Mouse (Mus musculus) heart, embryonic 16.5 days (tissue): ENCODE data around the gene Trim47. TPM values are rescaled to one million over a fixed set of nuclear protein-coding genes. Genes with fewer than 3 reads are reported as not detected.

Source experiments
- ATAC-seq: fragments of 200-750 bp; cut with Nextera tagmentation; replicated peaks from 2 replicates; pipeline ENCODE4 v1.8.0; 2017; ENCODE audit warnings: moderate number of reproducible peaks; ENCODE audit not compliant: insufficient read depth, low FRiP score; ENCODE audit errors: extremely low read depth
- H3K27ac ChIP-seq: fragments of 300-500 bp; sonication (generic); 2 replicates; pipeline ENCODE4 v1.5.1; 2014; ENCODE audit warnings: mild to moderate bottlenecking, low read length, control low read depth, moderate library complexity
- H3K27me3 ChIP-seq: fragments of 300-500 bp; sonication (generic); 2 replicates; pipeline ENCODE4 v1.6.1; 2014; ENCODE audit warnings: low read length, mixed read lengths; ENCODE audit not compliant: control insufficient read depth, insufficient read depth
- H3K36me3 ChIP-seq: fragments of 300-500 bp; sonication (generic); 2 replicates; pipeline ENCODE4 v1.6.1; 2014; ENCODE audit not compliant: control insufficient read depth, insufficient read depth
- H3K4me1 ChIP-seq: fragments of 300-500 bp; sonication (generic); 2 replicates; pipeline ENCODE4 v1.6.1; 2014; ENCODE audit warnings: low read length, mixed read lengths; ENCODE audit not compliant: control insufficient read depth, insufficient read depth
- H3K4me2 ChIP-seq: fragments of 300-500 bp; sonication (generic); 2 replicates; pipeline ENCODE4 v1.6.1; 2014; ENCODE audit warnings: low read depth, mild to moderate bottlenecking, control low read depth, low read length
- H3K4me3 ChIP-seq: fragments of 300-500 bp; sonication (generic); 2 replicates; pipeline ENCODE4 v1.5.1; 2014; ENCODE audit warnings: mild to moderate bottlenecking, control low read depth, low read length
- H3K9ac ChIP-seq: fragments of 300-500 bp; sonication (generic); 2 replicates; pipeline ENCODE4 v1.6.1; 2014; ENCODE audit warnings: low read length, control low read depth
- H3K9me3 ChIP-seq: fragments of 300-500 bp; sonication (generic); replicated peaks from 2 replicates; pipeline ENCODE4 v1.6.1; 2016; ENCODE audit warnings: low read length; ENCODE audit not compliant: control insufficient read depth
- WGBS: fragments of 180-500 bp; shearing (Covaris S2); extraction: QIAGEN DNeasy Blood & Tissue Kit; methylation state at CpG from one replicate; pipeline ENCODE4 v1.1.7; 2014; 5-methylcytosine and 5-hydroxymethylcytosine counted together
- polyA plus RNA-seq: library from polyadenylated mRNA; unstranded; fragments of >200 nt; fragmentation: Nextera tagmentation; extraction: Ambion mirVana; gene quantifications from 2 replicates; pipeline ENCODE4 v1.2.1, GENCODE M21; 2015

Trim47 gene
- polyA plus RNA-seq = 79.8 and 89.2 TPM in 2 replicates

GRCm38 (mm10) chr11:116127156-116127980 is at the start of gene Trim47:
Trim47 (minus strand) TSS chr11:116127210.
- no peaks in the 10 kb centered on the region for H3K27me3 ChIP-seq
- H3K9ac ChIP-seq = peak within 1 kb of the TSS; percentile 53
- peak within 1 kb of the TSS; percentile 13; the same call in 1 of the 2 replicates for H3K4me3 ChIP-seq
- 35% methylated on average over 23 of the region's 23 CpGs for WGBS
- H3K27ac ChIP-seq = peak within 1 kb of the TSS; percentile 4; the same call in 1 of the 2 replicates
- peak within 1 kb of the TSS; percentile 39; the same call in 1 of the 2 replicates for H3K4me2 ChIP-seq
- H3K4me1 ChIP-seq = peaks cover 24% of the 10 kb centered on the region
- no peak for ATAC-seq
- peaks cover 15% of the 10 kb centered on the region for H3K36me3 ChIP-seq
- no peaks in the 10 kb centered on the region for H3K9me3 ChIP-seq

GRCm38 (mm10) chr11:116176010-116176409 is 49.0 kb upstream of the Trim47 start:
- Histone ChIP-seq H3K9ac (no peak overlapping the region), H3K27me3 (no peaks in the 10 kb centered on the region), H3K4me2 (no peak overlapping the region), H3K4me1 (no peaks in the 10 kb centered on the region), H3K36me3 (peaks cover 63% of the 10 kb centered on the region), H3K4me3 (no peak overlapping the region), H3K9me3 (no peaks in the 10 kb centered on the region), H3K27ac (no peak overlapping the region)
- no peak for ATAC-seq
- 86% methylated on average over 7 of the region's 7 CpGs for WGBS

GRCm38 (mm10) chr11:116174775-116175448 is 47.9 kb upstream of the Trim47 start:
- no peak for ATAC-seq
- no peak overlapping the region for H3K27ac ChIP-seq
- H3K4me1 ChIP-seq = no peaks in the 10 kb centered on the region
- H3K4me2 ChIP-seq = no peak overlapping the region
- H3K9me3 ChIP-seq = no peaks in the 10 kb centered on the region
- H3K4me3 ChIP-seq = no peak overlapping the region
- peaks cover 53% of the 10 kb centered on the region for H3K36me3 ChIP-seq
- no peaks in the 10 kb centered on the region for H3K27me3 ChIP-seq
- 91% methylated on average over 22 of the region's 22 CpGs for WGBS
- no peak overlapping the region for H3K9ac ChIP-seq

GRCm38 (mm10) chr11:116171959-116172358 is 44.9 kb upstream of the Trim47 start:
- 89% methylated on average over 2 of the region's 2 CpGs for WGBS
- Histone ChIP-seq H3K36me3 (peaks cover 35% of the 10 kb centered on the region), H3K9ac (no peak overlapping the region)

DNA sequence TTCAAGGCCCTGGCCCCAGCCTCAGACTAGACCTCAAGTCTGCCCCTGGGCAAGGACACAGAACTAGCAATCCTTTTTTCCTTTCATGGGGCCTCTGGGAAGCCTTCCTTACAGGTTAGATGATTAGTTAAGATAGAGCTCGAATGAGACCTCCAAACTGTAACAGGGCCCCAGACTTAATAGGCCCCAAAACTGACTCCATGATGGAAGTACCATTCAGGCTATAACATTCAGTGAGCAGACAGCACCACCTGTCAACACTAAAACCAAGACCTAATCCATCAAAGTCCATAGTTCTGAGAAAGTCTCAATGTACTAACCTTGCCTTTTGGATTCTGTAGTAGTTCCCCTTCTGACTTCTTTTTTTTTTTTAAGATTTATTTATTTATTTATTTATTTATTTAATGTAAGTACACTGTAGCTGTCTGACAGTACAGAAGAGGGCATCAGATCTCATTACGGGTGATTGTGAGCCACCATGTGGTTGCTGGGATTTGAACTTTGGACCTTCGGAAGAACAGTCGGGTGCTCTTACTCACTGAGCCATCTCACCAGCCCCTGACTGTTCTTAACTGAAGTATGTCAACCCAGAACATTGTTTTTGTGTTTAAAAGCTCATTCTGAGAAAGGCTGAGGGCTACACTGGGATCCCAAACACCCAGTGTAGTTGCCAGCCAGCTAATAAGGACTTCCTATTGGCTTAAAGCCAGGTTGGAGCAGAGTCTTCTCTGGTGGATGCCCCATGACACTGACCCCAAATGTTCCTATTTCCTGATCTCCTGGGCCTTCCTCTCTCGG is 43.2 kb upstream of the Trim47 start:
- Histone ChIP-seq H3K27ac (no peak overlapping the region), H3K36me3 (peaks cover 31% of the 10 kb centered on the region), H3K9ac (no peak overlapping the region), H3K27me3 (no peaks in the 10 kb centered on the region), H3K4me1 (peaks cover 13% of the 10 kb centered on the region), H3K4me2 (no peak overlapping the region), H3K9me3 (no peaks in the 10 kb centered on the region), H3K4me3 (no peak overlapping the region)
- 81% methylated on average over 5 of the region's 5 CpGs for WGBS
- ATAC-seq = no peak

More at GRCm38 (mm10) chr11:116171959-116172358, 44.9 kb upstream of the Trim47 start:
- peaks cover 2% of the 10 kb centered on the region; the same call in 1 of the 2 replicates for H3K4me1 ChIP-seq
- ATAC-seq = no peak
- no peak overlapping the region for H3K4me3 ChIP-seq
- no peaks in the 10 kb centered on the region for H3K27me3 ChIP-seq
- H3K9me3 ChIP-seq = no peaks in the 10 kb centered on the region
- no peak overlapping the region for H3K27ac ChIP-seq
- H3K4me2 ChIP-seq = no peak overlapping the region

- no peaks in the 10 kb centered on the region for H3K9me3 ChIP-seq
- H3K27me3 ChIP-seq = no peaks in the 10 kb centered on the region
- no peak overlapping the region for H3K4me2 ChIP-seq
- no peak overlapping the region for H3K9ac ChIP-seq
- ATAC-seq = no peak
- H3K4me1 ChIP-seq = peaks cover 13% of the 10 kb centered on the region
- H3K4me3 ChIP-seq = no peak overlapping the region
- 84% methylated on average over 3 of the region's 3 CpGs for WGBS
- no peak overlapping the region for H3K27ac ChIP-seq
- peaks cover 25% of the 10 kb centered on the region for H3K36me3 ChIP-seq
These were observed 42.2 kb upstream of the Trim47 start for GRCm38 (mm10) chr11:116169214-116169613.

DNA sequence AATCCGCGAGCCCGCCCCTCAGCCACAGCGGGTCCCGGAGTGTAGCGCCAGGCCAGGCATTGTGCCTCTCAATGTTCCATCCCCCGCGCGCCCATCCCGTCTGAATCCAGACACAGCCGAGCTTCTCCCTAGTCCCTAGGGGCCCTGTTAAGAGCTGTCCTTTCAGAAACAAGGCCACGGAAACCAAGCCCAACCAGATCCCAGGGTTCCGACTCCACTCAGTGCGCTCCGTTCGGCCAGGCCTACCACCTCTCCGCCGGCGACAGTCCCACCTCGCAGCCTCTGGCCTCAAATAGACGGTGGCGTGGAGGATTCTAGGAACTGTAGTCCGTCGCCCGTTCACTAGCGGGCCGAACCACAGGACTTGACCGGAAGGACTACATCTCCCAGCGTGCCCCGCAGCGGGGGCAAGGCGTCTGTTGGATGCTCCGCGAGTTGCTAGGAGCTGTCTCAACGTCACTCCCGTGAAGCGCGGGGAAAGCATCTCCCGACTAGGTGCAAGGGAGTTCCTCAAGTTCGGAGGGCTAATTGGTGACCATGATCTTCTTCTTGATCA is 41.0 kb upstream of the Trim47 start, which contains the start of gene Fbf1:
TSS of gene Fbf1 (minus strand) at position 283 of the 556 bp plus-strand sequence.
- WGBS = under 1% methylated on average over 40 of the region's 40 CpGs
- H3K27ac ChIP-seq = peak within 1 kb of the TSS; percentile 97
- peaks cover 13% of the 10 kb centered on the region for H3K4me1 ChIP-seq
- peak within 1 kb of the TSS; percentile 85 for H3K9ac ChIP-seq
- peaks cover 13% of the 10 kb centered on the region for H3K36me3 ChIP-seq
- H3K4me2 ChIP-seq = peak within 1 kb of the TSS; percentile 78
- H3K4me3 ChIP-seq = peak within 1 kb of the TSS; percentile 86
- no peaks in the 10 kb centered on the region for H3K27me3 ChIP-seq
- ATAC-seq = peak; percentile 97
- no peaks in the 10 kb centered on the region for H3K9me3 ChIP-seq

DNA sequence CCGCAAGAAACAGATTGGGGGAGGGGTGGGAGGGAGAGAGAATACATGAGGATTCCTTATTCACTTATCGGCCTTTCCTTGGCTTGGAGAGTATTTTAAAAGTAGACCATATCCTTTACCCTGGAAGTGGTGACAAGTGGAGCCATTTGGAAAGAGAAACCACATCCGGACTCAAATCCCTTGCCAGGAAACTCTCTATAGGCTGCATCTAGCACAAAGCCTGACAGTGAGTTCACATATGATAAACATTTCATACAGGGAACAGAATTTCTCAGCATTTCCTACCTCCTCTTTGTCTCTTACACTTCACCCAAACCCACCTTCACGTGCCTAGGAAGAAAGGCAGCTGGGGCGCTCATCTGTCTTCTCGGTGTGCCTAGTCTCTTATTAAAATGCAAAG is 40.2 kb upstream of the Trim47 start:
- Histone ChIP-seq H3K4me2 (peak overlapping the region; percentile 78), H3K9ac (peak overlapping the region; percentile 85), H3K4me3 (peak overlapping the region; percentile 86), H3K4me1 (peaks cover 13% of the 10 kb centered on the region), H3K27me3 (no peaks in the 10 kb centered on the region), H3K27ac (peak overlapping the region; percentile 97), H3K36me3 (peaks cover 6% of the 10 kb centered on the region; the same call in 1 of the 2 replicates), H3K9me3 (no peaks in the 10 kb centered on the region)
- 5% methylated on average over 6 of the region's 6 CpGs for WGBS
- ATAC-seq = 0 out of 2 replicates have a peak, but pooled peaks have one; percentile 12
